Mouse (Mus musculus): ENCODE data around the gene Zbtb16. TPM values are rescaled to one million over a fixed set of nuclear protein-coding genes. Genes with fewer than 3 reads are reported as not detected.

The Zbtb16 gene
- polyA plus RNA-seq, 1 experiment from 2014 or later, result 0.57 TPM

- Histone ChIP-seq H3K4me1 (ENCODE audit: control insufficient read depth, insufficient read depth, low read length) (peaks cover 38% of the 10 kb centered on the region), H3K36me3 (ENCODE audit: control insufficient read depth, insufficient read depth, low read length) (no peaks in the 10 kb centered on the region), H3K27ac (ENCODE audit: low read depth, low read length) (no peak overlapping the region), H3K4me2 (no peak overlapping the region), H3K27me3 (ENCODE audit: control insufficient read depth, insufficient read depth, low read length) (no peaks in the 10 kb centered on the region), H3K9ac (ENCODE audit: low read depth, low read length) (no peak overlapping the region), H3K9me3 (replicated peaks; ENCODE audit: control insufficient read depth, low read length) (no peaks in the 10 kb centered on the region), H3K4me3 (ENCODE audit: low read depth, low read length) (no peak overlapping the region)
- ATAC-seq (replicated peaks; ENCODE audit: insufficient number of reproducible peaks, low FRiP score, low TSS enrichment), result no peak
- 85% methylated on average over 6 of the region's 6 CpGs for WGBS (ENCODE audit: insufficient replicate concordance)
Observed at GRCm38 (mm10) chr9:48725161-48725560, 110.9 kb downstream of the Zbtb16 start.

- ATAC-seq (replicated peaks; ENCODE audit: insufficient number of reproducible peaks, low FRiP score, low TSS enrichment), result no peak
- no peaks in the 10 kb centered on the region for H3K9me3 ChIP-seq (replicated peaks; ENCODE audit: control insufficient read depth, low read length)
- H3K27ac ChIP-seq (ENCODE audit: low read depth, low read length), result no peak overlapping the region
- WGBS (ENCODE audit: insufficient replicate concordance), result 39% methylated on average over 3 of the region's 3 CpGs
- peaks cover 34% of the 10 kb centered on the region for H3K4me1 ChIP-seq (ENCODE audit: control insufficient read depth, insufficient read depth, low read length)
- H3K9ac ChIP-seq (ENCODE audit: low read depth, low read length), result no peak overlapping the region
- H3K4me3 ChIP-seq (ENCODE audit: low read depth, low read length), result no peak overlapping the region
- H3K36me3 ChIP-seq (ENCODE audit: control insufficient read depth, insufficient read depth, low read length), result no peaks in the 10 kb centered on the region
- H3K27me3 ChIP-seq (ENCODE audit: control insufficient read depth, insufficient read depth, low read length), result no peaks in the 10 kb centered on the region
- H3K4me2 ChIP-seq, result no peak overlapping the region
Observed at GRCm38 (mm10) chr9:48724733-48725132, 111.3 kb downstream of the Zbtb16 start.

- WGBS (ENCODE audit: insufficient replicate concordance), result 23% methylated on average over 10 of the region's 10 CpGs
- peak; percentile 49; the same call in 1 of the 2 replicates for ATAC-seq (replicated peaks; ENCODE audit: insufficient number of reproducible peaks, low FRiP score, low TSS enrichment)
Observed at GRCm38 (mm10) chr9:48723511-48724304, 112.3 kb downstream of the Zbtb16 start.

DNA sequence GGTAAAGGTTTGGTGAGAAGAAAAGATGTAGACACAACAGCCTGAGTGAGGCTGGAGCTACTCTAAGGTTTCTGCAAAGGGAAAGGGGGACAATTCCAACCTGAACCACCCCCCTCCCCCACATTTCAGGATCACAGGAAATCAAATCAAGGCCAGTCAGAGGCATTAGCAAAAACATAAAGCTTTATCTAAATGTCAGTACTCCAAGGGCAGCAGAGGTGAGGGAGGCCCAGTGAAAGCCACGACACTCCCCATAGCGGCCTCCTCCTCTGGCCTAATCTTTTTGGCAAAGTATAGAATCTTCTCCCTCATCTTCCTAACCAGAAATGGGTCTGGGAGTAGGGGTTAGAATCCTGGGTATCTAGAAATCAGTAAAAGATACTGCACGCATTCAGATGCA lies 113.0 kb downstream of the Zbtb16 start:
- Histone ChIP-seq H3K27me3 (ENCODE audit: control insufficient read depth, insufficient read depth, low read length) (no peaks in the 10 kb centered on the region), H3K36me3 (ENCODE audit: control insufficient read depth, insufficient read depth, low read length) (no peaks in the 10 kb centered on the region), H3K4me2 (no peak overlapping the region; the same call in 1 of the 2 replicates), H3K9me3 (replicated peaks; ENCODE audit: control insufficient read depth, low read length) (no peaks in the 10 kb centered on the region), H3K27ac (ENCODE audit: low read depth, low read length) (no peak overlapping the region), H3K9ac (ENCODE audit: low read depth, low read length) (no peak overlapping the region), H3K4me3 (ENCODE audit: low read depth, low read length) (no peak overlapping the region), H3K4me1 (ENCODE audit: control insufficient read depth, insufficient read depth, low read length) (peaks cover 20% of the 10 kb centered on the region)
- WGBS (ENCODE audit: insufficient replicate concordance), result 28% methylated on average over 3 of the region's 3 CpGs
- ATAC-seq (replicated peaks; ENCODE audit: insufficient number of reproducible peaks, low FRiP score, low TSS enrichment), result no peak

More at GRCm38 (mm10) chr9:48723511-48724304, 112.3 kb downstream of the Zbtb16 start:
- H3K4me1 ChIP-seq (ENCODE audit: control insufficient read depth, insufficient read depth, low read length), result peaks cover 25% of the 10 kb centered on the region
- H3K27me3 ChIP-seq (ENCODE audit: control insufficient read depth, insufficient read depth, low read length), result no peaks in the 10 kb centered on the region
- H3K27ac ChIP-seq (ENCODE audit: low read depth, low read length), result peak overlapping the region; percentile 68
- H3K9me3 ChIP-seq (replicated peaks; ENCODE audit: control insufficient read depth, low read length), result no peaks in the 10 kb centered on the region
- H3K4me2 ChIP-seq, result peak overlapping the region; percentile 29
- H3K4me3 ChIP-seq (ENCODE audit: low read depth, low read length), result no peak overlapping the region
- H3K36me3 ChIP-seq (ENCODE audit: control insufficient read depth, insufficient read depth, low read length), result no peaks in the 10 kb centered on the region
- H3K9ac ChIP-seq (ENCODE audit: low read depth, low read length), result peak overlapping the region; percentile 52; the same call in 1 of the 2 replicates

- H3K9me3 ChIP-seq (replicated peaks; ENCODE audit: control insufficient read depth, low read length), result no peaks in the 10 kb centered on the region
- WGBS (ENCODE audit: insufficient replicate concordance), result 79% methylated on average over 3 of the region's 3 CpGs
- no peak overlapping the region for H3K27ac ChIP-seq (ENCODE audit: low read depth, low read length)
- H3K36me3 ChIP-seq (ENCODE audit: control insufficient read depth, insufficient read depth, low read length), result no peaks in the 10 kb centered on the region
- peaks cover 14% of the 10 kb centered on the region for H3K4me1 ChIP-seq (ENCODE audit: control insufficient read depth, insufficient read depth, low read length)
- no peak overlapping the region for H3K4me3 ChIP-seq (ENCODE audit: low read depth, low read length)
- no peak overlapping the region for H3K9ac ChIP-seq (ENCODE audit: low read depth, low read length)
- ATAC-seq (replicated peaks; ENCODE audit: insufficient number of reproducible peaks, low FRiP score, low TSS enrichment), result no peak
- no peak overlapping the region for H3K4me2 ChIP-seq
- no peaks in the 10 kb centered on the region for H3K27me3 ChIP-seq (ENCODE audit: control insufficient read depth, insufficient read depth, low read length)
Observed at GRCm38 (mm10) chr9:48722261-48722920, 113.6 kb downstream of the Zbtb16 start.

DNA sequence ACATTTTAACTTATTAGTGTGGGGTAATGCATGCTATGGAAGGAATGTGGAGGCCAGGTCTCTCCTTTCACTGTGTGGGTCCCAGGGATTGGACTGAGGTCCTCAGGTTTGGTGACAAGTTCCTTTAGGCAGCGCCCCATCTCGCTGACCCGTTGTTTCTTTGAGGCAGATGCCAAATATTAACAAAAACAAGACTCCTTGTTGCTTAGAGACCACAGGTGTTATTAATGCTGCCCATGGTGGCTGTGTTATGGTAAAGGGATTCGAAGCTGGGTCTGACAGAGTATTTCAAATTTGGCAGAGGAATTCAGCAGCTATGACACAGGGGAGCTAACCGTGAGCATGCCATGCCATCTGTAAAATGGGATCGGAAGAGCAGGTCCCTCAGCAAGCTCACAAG lies 114.4 kb downstream of the Zbtb16 start:
- Histone ChIP-seq H3K4me1 (ENCODE audit: control insufficient read depth, insufficient read depth, low read length) (peaks cover 14% of the 10 kb centered on the region), H3K4me3 (ENCODE audit: low read depth, low read length) (no peak overlapping the region), H3K27ac (ENCODE audit: low read depth, low read length) (no peak overlapping the region), H3K36me3 (ENCODE audit: control insufficient read depth, insufficient read depth, low read length) (no peaks in the 10 kb centered on the region), H3K9ac (ENCODE audit: low read depth, low read length) (no peak overlapping the region), H3K4me2 (no peak overlapping the region), H3K9me3 (replicated peaks; ENCODE audit: control insufficient read depth, low read length) (no peaks in the 10 kb centered on the region), H3K27me3 (ENCODE audit: control insufficient read depth, insufficient read depth, low read length) (no peaks in the 10 kb centered on the region)
- ATAC-seq (replicated peaks; ENCODE audit: insufficient number of reproducible peaks, low FRiP score, low TSS enrichment), result no peak
- 85% methylated on average over 6 of the region's 6 CpGs for WGBS (ENCODE audit: insufficient replicate concordance)

GRCm38 (mm10) chr9:48721172-48721571 lies 114.8 kb downstream of the Zbtb16 start:
- Histone ChIP-seq H3K4me3 (ENCODE audit: low read depth, low read length) (no peak overlapping the region), H3K9ac (ENCODE audit: low read depth, low read length) (no peak overlapping the region), H3K4me1 (ENCODE audit: control insufficient read depth, insufficient read depth, low read length) (peaks cover 14% of the 10 kb centered on the region), H3K36me3 (ENCODE audit: control insufficient read depth, insufficient read depth, low read length) (no peaks in the 10 kb centered on the region), H3K27ac (ENCODE audit: low read depth, low read length) (no peak overlapping the region), H3K9me3 (replicated peaks; ENCODE audit: control insufficient read depth, low read length) (no peaks in the 10 kb centered on the region), H3K4me2 (no peak overlapping the region), H3K27me3 (ENCODE audit: control insufficient read depth, insufficient read depth, low read length) (no peaks in the 10 kb centered on the region)
- no peak for ATAC-seq (replicated peaks; ENCODE audit: insufficient number of reproducible peaks, low FRiP score, low TSS enrichment)
- 53% methylated on average over 3 of the region's 3 CpGs for WGBS (ENCODE audit: insufficient replicate concordance)

GRCm38 (mm10) chr9:48720251-48720963 lies 115.6 kb downstream of the Zbtb16 start:
- Histone ChIP-seq H3K27ac (ENCODE audit: low read depth, low read length) (no peak overlapping the region), H3K4me2 (no peak overlapping the region), H3K9me3 (replicated peaks; ENCODE audit: control insufficient read depth, low read length) (no peaks in the 10 kb centered on the region), H3K36me3 (ENCODE audit: control insufficient read depth, insufficient read depth, low read length) (no peaks in the 10 kb centered on the region), H3K9ac (ENCODE audit: low read depth, low read length) (no peak overlapping the region), H3K27me3 (ENCODE audit: control insufficient read depth, insufficient read depth, low read length) (no peaks in the 10 kb centered on the region), H3K4me3 (ENCODE audit: low read depth, low read length) (no peak overlapping the region), H3K4me1 (ENCODE audit: control insufficient read depth, insufficient read depth, low read length) (peaks cover 14% of the 10 kb centered on the region)
- no peak for ATAC-seq (replicated peaks; ENCODE audit: insufficient number of reproducible peaks, low FRiP score, low TSS enrichment)
- 77% methylated on average over 12 of the region's 12 CpGs for WGBS (ENCODE audit: insufficient replicate concordance)

Measured in heart, embryonic 11.5 days (tissue).